Mouse (Mus musculus) natural killer cell, adult 2 months (primary cell): ENCODE data around the gene Acbd7.

Experiments
- DNase-seq, 2 experiments: peaks; one replicate each; pipeline ENCODE4 v3.0.0; 2022; ENCODE audit warnings: low spot score in 2 of 2

Acbd7 gene

GRCm38 (mm10) chr2:3387105-3387860 is 51.3 kb downstream of the Acbd7 start:
- DNase-seq: no peak
